Mouse (Mus musculus) forelimb bud, embryonic 11.5 days (tissue): ENCODE measurements around the gene Tmem199.

ENCODE experiments used
- DNase-seq: peaks from one replicate; pipeline ENCODE4 v3.0.0-alpha.2; 2012; ENCODE audit warnings: low read depth, low spot score

The Tmem199 gene

GRCm38 (mm10) chr11:78483639-78484038 is 28.3 kb downstream of the Tmem199 start:
- DNase-seq = no peak

- no peak for DNase-seq
Measured at GRCm38 (mm10) chr11:78475289-78475688, 36.7 kb downstream of the Tmem199 start.

GRCm38 (mm10) chr11:78471326-78472103 is 40.5 kb downstream of the Tmem199 start:
- no peak for DNase-seq

- DNase-seq = no peak
Measured at GRCm38 (mm10) chr11:78467932-78468331, 44.0 kb downstream of the Tmem199 start.

GRCm38 (mm10) chr11:78467515-78467914 is 44.5 kb downstream of the Tmem199 start:
- DNase-seq = no peak

GRCm38 (mm10) chr11:78466242-78466912 is 45.6 kb downstream of the Tmem199 start:
- no peak for DNase-seq

- peak; percentile 82 for DNase-seq
Measured at GRCm38 (mm10) chr11:78465568-78466180, 46.3 kb downstream of the Tmem199 start, which contains the start of gene Slc46a1. Gene Slc46a1 (plus strand): TSS chr11:78465697.

- peak; percentile 8 for DNase-seq
Measured at GRCm38 (mm10) chr11:78465116-78465515, 46.9 kb downstream of the Tmem199 start.

GRCm38 (mm10) chr11:78463286-78464036 is 48.5 kb downstream of the Tmem199 start:
- no peak for DNase-seq

GRCm38 (mm10) chr11:78462669-78463068 is 49.3 kb downstream of the Tmem199 start:
- DNase-seq = no peak

GRCm38 (mm10) chr11:78461894-78462293 is 50.1 kb downstream of the Tmem199 start:
- DNase-seq = no peak

GRCm38 (mm10) chr11:78458740-78459139 is 53.2 kb downstream of the Tmem199 start:
- no peak for DNase-seq
